Mouse (Mus musculus) embryo, embryonic 11 days (tissue): ENCODE measurements around the gene Kctd19.

ENCODE experiments used
- DNase-seq: peaks from one replicate; pipeline ENCODE4 v3.0.0-alpha.2; 2015

Gene Kctd19

GRCm38 (mm10) chr8:105413391-105413790 lies at the start of gene Kctd19, which contains the start of gene Lrrc36:
Gene Kctd19 (minus strand): TSS chr8:105413502.
Gene Lrrc36 (plus strand): TSS chr8:105413571.
- peak; percentile 75 for DNase-seq

- DNase-seq = no peak
These were observed 47.9 kb upstream of the Kctd19 start for GRCm38 (mm10) chr8:105461085-105461803.

DNA sequence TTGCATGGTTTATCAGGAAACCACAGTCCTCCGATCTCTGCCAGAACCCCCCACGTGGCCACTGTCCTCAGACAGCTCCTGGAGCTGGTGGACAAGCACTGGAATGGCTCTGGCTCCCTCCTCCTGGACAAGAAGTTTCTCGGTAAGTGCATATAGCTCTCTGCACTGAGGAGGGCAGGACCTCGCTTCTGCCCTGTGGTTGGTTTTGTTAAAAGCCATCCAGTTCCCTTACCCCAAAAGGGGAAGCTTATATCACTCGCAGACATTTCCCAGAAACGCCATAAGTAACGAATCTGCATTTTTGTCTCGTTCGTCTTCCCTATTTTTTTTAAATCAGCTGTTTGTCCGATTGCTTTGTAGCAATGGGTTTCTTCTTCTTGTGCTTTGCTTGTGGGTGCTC lies 41.9 kb upstream of the Kctd19 start:
- no peak for DNase-seq

GRCm38 (mm10) chr8:105454088-105454487 lies 40.8 kb upstream of the Kctd19 start:
- no peak for DNase-seq

DNA sequence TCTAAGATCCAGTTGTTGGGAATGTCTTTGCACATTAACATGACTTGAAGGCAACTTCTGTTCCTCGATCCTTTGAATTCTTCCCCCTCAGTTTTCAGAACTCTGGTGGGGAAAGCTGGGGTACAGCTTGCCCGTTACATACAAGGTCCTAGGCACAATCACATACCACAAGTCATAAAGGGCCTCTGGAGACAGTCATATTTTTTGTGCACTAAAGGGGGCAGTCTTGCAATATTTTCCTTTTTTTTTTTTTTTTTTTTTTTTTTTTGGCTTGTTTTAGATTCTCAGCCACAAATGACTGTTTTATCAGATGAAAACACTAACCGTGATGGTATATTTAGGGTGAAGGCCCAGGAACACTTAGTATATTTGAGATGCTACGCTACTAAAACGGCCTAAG lies 40.0 kb upstream of the Kctd19 start:
- DNase-seq = no peak

DNA sequence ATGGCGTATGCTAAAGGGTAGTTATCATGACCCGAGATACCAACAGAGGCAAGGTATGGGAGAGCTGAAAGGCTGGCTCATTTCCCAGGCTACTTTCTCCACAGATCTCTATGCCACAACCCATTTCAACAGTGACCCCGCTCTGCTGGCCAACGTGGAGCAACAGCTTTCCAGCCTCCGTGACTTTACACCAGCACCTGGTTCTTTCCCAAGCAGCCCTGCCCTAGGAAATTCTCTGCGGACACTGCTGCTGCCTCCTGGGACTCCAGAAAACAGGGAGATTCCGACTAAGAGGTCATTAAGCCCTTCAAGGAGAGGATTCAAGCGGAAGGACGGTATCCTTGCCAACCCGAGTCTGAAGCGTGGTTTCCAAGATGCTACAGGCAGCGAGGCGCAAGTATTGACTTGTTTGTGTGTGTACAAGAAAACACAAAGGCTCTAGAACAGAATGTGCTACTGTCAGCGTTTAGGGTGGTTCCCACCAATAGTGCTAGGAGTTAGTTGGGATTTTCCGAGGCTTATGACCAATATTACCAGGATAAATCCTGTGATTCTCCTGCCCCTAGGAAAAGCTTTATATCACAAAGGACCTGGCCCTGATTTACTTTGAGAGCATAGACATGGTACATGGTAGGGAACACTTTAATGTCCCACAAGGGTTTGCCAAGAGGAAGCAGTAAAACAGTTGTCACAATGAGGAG lies 38.8 kb upstream of the Kctd19 start:
- DNase-seq = no peak

DNA sequence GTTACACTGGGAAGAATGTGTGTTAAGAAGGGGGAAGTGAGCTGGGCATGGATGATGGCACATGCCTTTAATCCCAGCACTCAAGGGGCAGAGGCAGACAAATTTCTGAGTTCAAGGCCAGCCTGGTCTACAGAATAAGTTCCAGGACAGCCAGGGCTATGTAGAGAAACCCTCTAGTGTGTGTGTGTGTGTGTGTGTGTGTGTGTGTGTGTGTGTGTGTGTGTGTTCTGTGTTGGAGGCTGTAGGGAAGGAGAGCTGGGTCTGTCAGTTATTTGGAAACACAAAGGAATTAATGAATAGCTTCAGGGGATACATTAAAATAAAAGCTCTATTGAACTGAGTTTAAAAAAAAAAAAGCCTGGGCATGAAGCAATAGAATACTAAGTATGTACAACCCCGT lies 37.7 kb upstream of the Kctd19 start:
- DNase-seq = no peak

DNA sequence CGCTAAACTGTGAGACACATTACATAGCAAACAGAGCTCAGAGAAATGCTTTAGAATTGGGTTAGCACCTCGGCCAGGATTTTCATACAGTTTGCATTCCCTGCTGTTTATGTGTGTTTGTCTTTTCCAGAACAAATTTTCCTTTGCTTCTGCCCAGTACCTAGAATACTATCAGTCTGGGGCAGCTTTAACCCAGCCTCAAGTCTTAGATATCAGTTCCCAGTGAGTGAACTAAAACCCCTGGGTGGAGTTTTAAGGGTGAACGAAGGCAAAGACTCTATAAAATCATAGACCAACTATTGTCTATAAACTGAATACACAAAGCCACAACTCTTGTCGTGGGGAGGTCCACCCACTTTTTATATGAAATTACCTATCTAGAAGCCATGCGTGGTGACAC lies 35.3 kb upstream of the Kctd19 start:
- DNase-seq = no peak

DNA sequence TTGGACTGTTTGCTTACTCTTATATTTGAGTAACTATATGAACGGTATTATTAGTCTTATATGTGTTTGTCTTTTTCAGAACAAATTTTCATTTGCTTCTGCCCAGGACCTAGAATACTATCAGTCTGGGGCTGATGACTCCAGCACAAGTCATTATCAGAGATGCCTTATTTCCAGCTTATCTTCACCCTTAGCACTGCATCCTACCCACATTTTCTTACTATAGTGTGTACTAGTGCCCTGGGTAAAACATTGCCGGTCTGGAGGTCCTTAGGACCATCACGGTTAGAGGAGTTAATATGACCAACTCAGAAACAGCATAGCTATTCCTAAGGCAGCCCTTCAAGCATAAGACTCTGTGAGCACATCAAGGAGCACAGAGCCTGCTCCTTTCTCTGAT lies 34.9 kb upstream of the Kctd19 start:
- no peak for DNase-seq

- peak; percentile 85 for DNase-seq
These were observed 32.8 kb upstream of the Kctd19 start for GRCm38 (mm10) chr8:105446127-105446552.

DNA sequence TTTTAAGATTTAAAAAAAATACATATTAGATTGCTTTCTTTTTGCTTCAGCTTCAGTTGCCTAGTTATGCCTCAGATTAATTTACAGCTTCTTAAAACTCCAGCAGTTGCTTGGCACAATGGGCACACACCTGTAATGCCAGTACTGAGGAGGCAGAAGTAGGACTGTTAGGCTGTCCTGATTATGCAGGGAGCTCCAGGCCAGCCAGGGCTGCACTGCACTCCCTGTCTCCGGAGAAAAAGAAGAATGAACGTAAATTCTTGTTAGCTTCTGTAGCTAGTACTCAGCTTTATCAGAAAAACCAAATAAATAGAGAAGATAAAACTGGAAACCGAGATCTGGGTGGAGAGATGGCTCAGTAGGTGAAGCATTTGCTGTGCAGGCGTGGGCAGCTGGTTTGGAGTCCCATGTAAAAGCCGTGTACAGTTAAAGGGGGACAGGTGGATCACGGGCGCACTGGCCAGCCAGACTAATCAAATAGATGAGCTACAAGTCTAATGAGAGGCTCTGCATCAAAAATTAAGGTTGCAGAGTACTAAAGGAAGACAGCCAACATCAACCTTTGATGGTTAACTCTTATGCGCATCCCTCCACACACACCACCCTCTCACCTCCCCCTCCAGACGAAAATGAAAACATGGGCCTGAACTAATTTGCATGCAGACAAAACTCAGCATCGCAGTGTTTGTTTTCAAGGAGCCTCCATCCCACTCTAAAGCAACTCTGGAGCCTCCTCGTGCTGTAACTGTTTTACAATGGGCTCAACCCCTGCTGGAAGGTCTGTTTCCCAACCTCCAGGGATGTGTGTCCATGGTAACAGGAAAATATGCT lies 32.2 kb upstream of the Kctd19 start:
- DNase-seq = peak; percentile 79

GRCm38 (mm10) chr8:105442661-105443060 lies 29.4 kb upstream of the Kctd19 start:
- DNase-seq = no peak

GRCm38 (mm10) chr8:105441433-105441832 lies 28.1 kb upstream of the Kctd19 start:
- peak; percentile 75 for DNase-seq

GRCm38 (mm10) chr8:105438865-105439264 lies 25.6 kb upstream of the Kctd19 start:
- DNase-seq = peak; percentile 70

GRCm38 (mm10) chr8:105437078-105437748 lies 23.9 kb upstream of the Kctd19 start:
- DNase-seq = no peak

GRCm38 (mm10) chr8:105436218-105436617 lies 22.9 kb upstream of the Kctd19 start:
- DNase-seq = no peak

- DNase-seq = no peak
These were observed 20.8 kb upstream of the Kctd19 start for GRCm38 (mm10) chr8:105434136-105434535.

DNA sequence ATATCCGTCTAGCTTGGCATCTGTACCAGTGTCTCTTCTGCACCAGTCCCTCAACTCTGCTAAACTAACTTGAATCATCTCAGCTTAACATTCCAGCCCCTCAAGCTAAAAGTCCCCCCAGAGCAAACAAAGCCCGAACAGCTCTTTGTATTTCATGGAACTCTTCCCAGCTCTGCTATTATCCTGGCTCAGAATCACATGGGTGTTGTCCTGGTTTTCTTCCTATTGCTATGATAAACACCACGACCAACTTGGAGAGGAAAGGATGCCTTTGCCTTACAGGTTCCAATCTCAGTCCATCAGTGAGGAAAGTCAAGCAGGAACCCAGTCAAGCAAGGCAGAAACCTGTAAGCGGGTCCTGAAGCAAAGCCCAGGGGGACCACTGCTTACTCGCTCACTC lies 20.2 kb upstream of the Kctd19 start:
- peak; percentile 15 for DNase-seq

- peak; percentile 17 for DNase-seq
These were observed 19.7 kb upstream of the Kctd19 start for GRCm38 (mm10) chr8:105433021-105433420.

DNA sequence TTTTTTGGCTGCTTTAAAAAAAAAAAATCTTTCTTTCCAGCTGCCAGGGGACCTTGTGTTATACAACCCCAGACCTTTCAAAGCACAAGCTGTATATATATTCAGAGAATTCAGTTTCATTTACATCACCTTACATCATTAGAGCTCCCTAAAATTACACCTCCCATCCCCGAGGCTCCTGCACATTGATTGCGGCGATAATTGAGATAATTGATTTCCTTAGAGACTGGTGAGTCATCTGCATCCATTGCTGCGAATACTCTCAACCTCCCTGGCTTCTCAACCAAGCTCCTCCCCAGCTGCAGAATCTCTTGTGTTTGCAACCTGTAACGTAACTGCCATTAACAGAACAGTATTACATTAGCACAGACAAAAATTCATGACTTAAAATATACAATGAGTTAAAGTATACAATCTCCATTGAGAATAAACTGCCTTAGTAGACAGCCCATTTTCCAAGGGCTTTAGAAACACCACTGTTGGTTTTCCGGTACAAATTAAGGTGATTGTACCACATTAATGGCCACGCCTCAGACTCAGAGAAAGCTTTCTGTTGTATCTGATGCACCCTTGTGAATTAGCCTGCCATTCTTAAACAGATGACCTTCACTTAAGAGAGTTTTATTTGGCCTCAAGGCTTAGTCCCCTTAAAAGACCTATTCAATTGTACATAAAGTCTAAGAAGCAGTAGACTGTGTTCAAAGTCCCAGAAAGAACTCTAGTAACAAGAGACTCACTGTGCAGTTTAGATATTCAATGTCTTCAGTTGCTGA lies 18.6 kb upstream of the Kctd19 start:
- DNase-seq = peak; percentile 22

DNA sequence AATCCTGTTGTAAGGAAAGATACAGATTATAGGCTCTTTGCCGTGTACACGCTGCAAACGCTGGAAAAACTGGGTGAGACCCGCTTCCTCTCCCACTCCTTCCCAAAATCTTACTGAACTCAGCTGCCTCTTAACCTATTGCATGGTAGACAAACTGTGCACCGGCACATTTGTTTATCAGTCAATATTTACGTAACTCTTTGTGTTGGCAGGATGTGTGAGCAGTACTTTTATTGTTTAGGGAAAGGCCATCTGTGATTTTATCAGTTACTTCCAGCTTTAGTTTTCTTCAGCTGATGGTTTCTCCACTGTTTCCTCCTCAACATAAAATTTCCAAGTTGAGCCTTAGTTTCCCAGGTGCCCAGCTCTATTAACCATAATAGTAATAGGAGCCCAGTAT lies 13.6 kb upstream of the Kctd19 start:
- DNase-seq = no peak

DNA sequence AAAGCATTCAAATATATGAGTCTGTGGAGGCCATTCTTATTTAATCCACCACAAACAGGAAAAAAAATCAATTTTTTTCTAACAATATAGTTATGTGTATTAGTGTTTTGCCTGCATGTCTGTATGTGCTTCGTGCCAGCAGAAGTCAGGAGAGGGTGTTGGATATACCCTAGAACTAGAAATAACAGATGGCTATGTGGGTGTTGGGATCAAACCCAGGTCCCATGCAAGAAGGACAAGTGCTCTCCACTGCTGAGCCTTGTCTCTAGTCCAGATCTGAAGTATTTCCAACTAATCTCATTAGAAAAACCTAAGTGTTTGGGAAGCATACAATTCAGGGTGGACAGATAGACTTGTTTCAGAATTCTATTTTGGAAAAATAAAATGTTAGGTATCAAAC lies 8.7 kb upstream of the Kctd19 start:
- DNase-seq = no peak
